Mouse (Mus musculus) macrophage (primary cell): ENCODE data around the gene Rnf212. TPM values are rescaled to one million over a fixed set of nuclear protein-coding genes. Genes with fewer than 3 reads are reported as not detected.
"Not testable (repeated sequence)": the region's sequence is repeated elsewhere in the genome, so short reads cannot be mapped to it uniquely, and the experiment has no call there.

ENCODE experiments used
- H3K27ac ChIP-seq: fragments of 350-480 bp; formaldehyde crosslinking; 2 replicates; pipeline ENCODE4 v1.9.0; 2021
- H3K36me3 ChIP-seq: fragments of 350-480 bp; formaldehyde crosslinking; 2 replicates; pipeline ENCODE4 v1.9.0; 2021; ENCODE audit errors: inconsistent target
- H3K4me3 ChIP-seq: fragments of 350-480 bp; formaldehyde crosslinking; 2 replicates; pipeline ENCODE4 v1.9.0; 2021; ENCODE audit errors: inconsistent target
- H3K79me2 ChIP-seq: fragments of 350-480 bp; formaldehyde crosslinking; 2 replicates; pipeline ENCODE4 v1.9.0; 2021; ENCODE audit errors: inconsistent target
- WGBS: methylation state at CpG from one replicate; pipeline ENCODE4 v1.1.7; 2026; ENCODE audit warnings: inconsistent platforms; ENCODE audit not compliant: missing documents; 5-methylcytosine and 5-hydroxymethylcytosine counted together
- polyA plus RNA-seq: library from polyadenylated mRNA; stranded (reverse); fragments of 250-400 nt; gene quantifications from 3 replicates; pipeline ENCODE4 v1.2.4, GENCODE M21; 2018; ENCODE audit warnings: inconsistent platforms
- total RNA-seq, 78 experiments: library from RNA; depleted of rRNA; stranded (reverse); fragments of 250-400 nt; gene quantifications; 1 replicate in 9 of 78; 2 replicates in 24 of 78; 3 replicates in 43 of 78; 4 replicates in 2 of 78; pipeline ENCODE4 v1.2.4; 2018; ENCODE audit warnings: inconsistent platforms in 56 of 78

Gene Rnf212
- not detected for total RNA-seq (2018; cell fraction: chromatin; rRNA removed)
- total RNA-seq (2018; cell fraction: cytosol; rRNA removed): not detected
- not detected for total RNA-seq (2018; cell fraction: nucleus; rRNA removed)
- not detected in 3 replicates for polyA plus RNA-seq

- no peak within 1 kb of the TSS for H3K27ac ChIP-seq
- H3K4me3 ChIP-seq: no peak within 1 kb of the TSS
- WGBS: 82% methylated on average over 36 of the region's 40 CpGs
- no peaks in the 10 kb centered on the region for H3K79me2 ChIP-seq
- no peaks in the 10 kb centered on the region for H3K36me3 ChIP-seq
Observed at GRCm38 (mm10) chr5:108774630-108775306, at the start of gene Rnf212. Rnf212 (minus strand) TSS chr5:108774982.

- H3K79me2 ChIP-seq: no peaks in the 10 kb centered on the region
- WGBS: 85% methylated on average over 2 of the region's 2 CpGs
- H3K27ac ChIP-seq: no peak overlapping the region
- H3K36me3 ChIP-seq: no peaks in the 10 kb centered on the region
- H3K4me3 ChIP-seq: no peak overlapping the region
Observed at GRCm38 (mm10) chr5:108823276-108823675, 48.5 kb upstream of the Rnf212 start.

GRCm38 (mm10) chr5:108808750-108809149 lies 34.0 kb upstream of the Rnf212 start, which contains the start of gene Vmn2r8:
Vmn2r8 (minus strand) TSS chr5:108808850.
- WGBS: 94% methylated on average over 2 of the region's 2 CpGs

GRCm38 (mm10) chr5:108803646-108804045 lies 28.9 kb upstream of the Rnf212 start:
- Histone ChIP-seq H3K27ac (no peak overlapping the region), H3K79me2 (no peaks in the 10 kb centered on the region), H3K4me3 (no peak overlapping the region), H3K36me3 (no peaks in the 10 kb centered on the region)
- 50% methylated on average over 1 of the region's 1 CpGs for WGBS

More at GRCm38 (mm10) chr5:108808750-108809149, 34.0 kb upstream of the Rnf212 start, which contains the start of gene Vmn2r8:
- H3K79me2 ChIP-seq, H3K4me3 ChIP-seq, H3K36me3 ChIP-seq, H3K27ac ChIP-seq: not testable (repeated sequence)

- H3K36me3 ChIP-seq, H3K79me2 ChIP-seq, H3K27ac ChIP-seq, H3K4me3 ChIP-seq: not testable (repeated sequence)
- WGBS: 88% methylated on average over 2 of the region's 2 CpGs
Observed at GRCm38 (mm10) chr5:108795263-108795662, 20.5 kb upstream of the Rnf212 start, which contains the start of gene Tmed11. Tmed11 (minus strand) TSS chr5:108795363.

GRCm38 (mm10) chr5:108790385-108790784 lies 15.6 kb upstream of the Rnf212 start:
- 44% methylated on average over 1 of the region's 1 CpGs for WGBS
- not testable (repeated sequence) for H3K79me2 ChIP-seq, H3K4me3 ChIP-seq, H3K27ac ChIP-seq, H3K36me3 ChIP-seq

- Histone ChIP-seq H3K36me3 (no peaks in the 10 kb centered on the region), H3K27ac (no peak overlapping the region), H3K79me2 (no peaks in the 10 kb centered on the region), H3K4me3 (no peak overlapping the region)
- WGBS: 86% methylated on average over 2 of the region's 2 CpGs
Observed at GRCm38 (mm10) chr5:108760002-108760401, 14.8 kb downstream of the Rnf212 start.

GRCm38 (mm10) chr5:108758396-108758795 lies 16.4 kb downstream of the Rnf212 start:
- no peaks in the 10 kb centered on the region for H3K79me2 ChIP-seq
- WGBS: 67% methylated on average over 3 of the region's 3 CpGs
- H3K27ac ChIP-seq: no peak overlapping the region
- H3K36me3 ChIP-seq: no peaks in the 10 kb centered on the region
- no peak overlapping the region for H3K4me3 ChIP-seq

- not testable (repeated sequence) for H3K79me2 ChIP-seq, H3K4me3 ChIP-seq, H3K36me3 ChIP-seq, H3K27ac ChIP-seq
- WGBS: 81% methylated on average over 4 of the region's 4 CpGs
Observed at GRCm38 (mm10) chr5:108751258-108751657, 23.5 kb downstream of the Rnf212 start.

- H3K79me2 ChIP-seq: no peaks in the 10 kb centered on the region
- H3K27ac ChIP-seq: no peak overlapping the region
- H3K36me3 ChIP-seq: no peaks in the 10 kb centered on the region
- H3K4me3 ChIP-seq: no peak overlapping the region
- 74% methylated on average over 4 of the region's 5 CpGs for WGBS
Observed at GRCm38 (mm10) chr5:108750328-108751210, 24.2 kb downstream of the Rnf212 start.

GRCm38 (mm10) chr5:108744629-108745028 lies 30.2 kb downstream of the Rnf212 start:
- Histone ChIP-seq H3K4me3 (no peak overlapping the region), H3K79me2 (no peaks in the 10 kb centered on the region), H3K27ac (no peak overlapping the region), H3K36me3 (no peaks in the 10 kb centered on the region)
- WGBS: 97% methylated on average over 3 of the region's 3 CpGs

GRCm38 (mm10) chr5:108743856-108744255 lies 30.9 kb downstream of the Rnf212 start:
- H3K36me3 ChIP-seq: no peaks in the 10 kb centered on the region
- no peak overlapping the region for H3K27ac ChIP-seq
- WGBS: 64% methylated on average over 2 of the region's 2 CpGs
- no peak overlapping the region for H3K4me3 ChIP-seq
- H3K79me2 ChIP-seq: no peaks in the 10 kb centered on the region

GRCm38 (mm10) chr5:108742596-108742995 lies 32.2 kb downstream of the Rnf212 start:
- WGBS: 84% methylated on average over 2 of the region's 2 CpGs
- H3K27ac ChIP-seq: no peak overlapping the region
- H3K36me3 ChIP-seq: no peaks in the 10 kb centered on the region
- H3K79me2 ChIP-seq: no peaks in the 10 kb centered on the region
- no peak overlapping the region for H3K4me3 ChIP-seq

- H3K27ac ChIP-seq: no peak overlapping the region
- H3K4me3 ChIP-seq: no peak overlapping the region
- no peaks in the 10 kb centered on the region for H3K36me3 ChIP-seq
Observed at GRCm38 (mm10) chr5:108741844-108742243, 32.9 kb downstream of the Rnf212 start.

GRCm38 (mm10) chr5:108727425-108727824 lies 47.4 kb downstream of the Rnf212 start:
- no peaks in the 10 kb centered on the region for H3K36me3 ChIP-seq
- H3K4me3 ChIP-seq: no peak overlapping the region
- no peak overlapping the region for H3K27ac ChIP-seq
- no peaks in the 10 kb centered on the region for H3K79me2 ChIP-seq
- WGBS: 67% methylated on average over 1 of the region's 1 CpGs

More at GRCm38 (mm10) chr5:108741844-108742243, 32.9 kb downstream of the Rnf212 start:
- WGBS: 40% methylated on average over 2 of the region's 2 CpGs
- no peaks in the 10 kb centered on the region for H3K79me2 ChIP-seq
